Mouse (Mus musculus) embryonic fibroblast, embryonic 13.5 days (primary cell): Measurements from ENCODE around the gene Slc22a22. TPM values are rescaled to one million over a fixed set of nuclear protein-coding genes. Genes with fewer than 3 reads are reported as not detected.
"Not testable (repeated sequence)": the region's sequence is repeated elsewhere in the genome, so short reads cannot be mapped to it uniquely, and the experiment has no call there.

ENCODE experiments used
- H3K27ac ChIP-seq: 2 replicates; pipeline ENCODE4 v1.5.1; 2012; ENCODE audit warnings: low read length, control low read depth, inconsistent platforms; ENCODE audit not compliant: insufficient read depth
- H3K4me1 ChIP-seq: 2 replicates; pipeline ENCODE4 v1.6.1; 2011; ENCODE audit warnings: low read length; ENCODE audit not compliant: control insufficient read depth, insufficient read depth
- H3K4me3 ChIP-seq: 2 replicates; pipeline ENCODE4 v1.5.1; 2011; ENCODE audit warnings: mild to moderate bottlenecking, control low read depth, low read length; ENCODE audit not compliant: insufficient read depth
- CTCF ChIP-seq: IDR thresholded peaks from 2 replicates; pipeline ENCODE4 v1.5.1; 2011; ENCODE audit warnings: mild to moderate bottlenecking, control low read depth, low read length, moderate library complexity, borderline replicate concordance; ENCODE audit not compliant: insufficient read depth
- POLR2A ChIP-seq: IDR thresholded peaks from 2 replicates; pipeline ENCODE4 v1.6.1; 2011; ENCODE audit warnings: low read depth, mild to moderate bottlenecking, control low read depth, low read length, moderate library complexity
- polyA plus RNA-seq: library from polyadenylated mRNA; stranded (reverse); fragments of >200 nt; gene quantifications from 2 replicates; pipeline ENCODE4 v1.2.4, GENCODE M21; 2011; ENCODE audit warnings: low read depth; ENCODE audit not compliant: missing spikeins, insufficient read length

Slc22a22 gene
- polyA plus RNA-seq, 1 experiment = not detected

- H3K4me3 ChIP-seq = no peak overlapping the region
- TF ChIP-seq CTCF = no peak
- no peak for TF ChIP-seq POLR2A
- H3K4me1 ChIP-seq = no peaks in the 10 kb centered on the region
- no peak overlapping the region for H3K27ac ChIP-seq
Measured at GRCm38 (mm10) chr15:57278505-57278904, 198.9 kb downstream of the Slc22a22 start.

DNA sequence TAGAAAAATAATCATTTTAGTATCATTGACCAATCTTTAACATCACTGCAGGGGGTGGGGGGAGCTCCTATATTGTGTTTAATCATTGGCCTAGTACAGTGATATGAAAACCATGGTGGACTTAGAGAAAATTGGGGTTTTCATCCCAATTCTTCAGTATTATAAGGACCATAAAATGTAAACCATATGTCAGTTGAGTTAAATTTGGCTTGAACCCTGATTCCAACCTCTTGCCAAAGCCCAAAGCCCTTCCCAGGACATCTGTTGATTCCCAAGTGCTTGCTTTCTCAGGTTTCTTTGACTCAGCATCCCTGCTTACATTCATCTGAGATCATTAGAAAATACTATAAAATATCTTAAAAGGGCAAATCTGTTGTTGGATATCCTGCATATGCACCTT is 201.0 kb downstream of the Slc22a22 start:
- TF ChIP-seq POLR2A = no peak
- no peak for TF ChIP-seq CTCF
- Histone ChIP-seq H3K27ac (no peak overlapping the region), H3K4me1 (no peaks in the 10 kb centered on the region), H3K4me3 (no peak overlapping the region)

- H3K4me3 ChIP-seq, H3K27ac ChIP-seq: not testable (repeated sequence)
Measured at GRCm38 (mm10) chr15:57240061-57240460, 237.4 kb downstream of the Slc22a22 start.

GRCm38 (mm10) chr15:57230439-57230838 is 247.0 kb downstream of the Slc22a22 start:
- Histone ChIP-seq H3K4me3 (no peak overlapping the region), H3K27ac (no peak overlapping the region), H3K4me1 (no peaks in the 10 kb centered on the region)
- TF ChIP-seq POLR2A (no peak), CTCF (no peak)

More at GRCm38 (mm10) chr15:57240061-57240460, 237.4 kb downstream of the Slc22a22 start:
- not testable (repeated sequence) for H3K4me1 ChIP-seq

DNA sequence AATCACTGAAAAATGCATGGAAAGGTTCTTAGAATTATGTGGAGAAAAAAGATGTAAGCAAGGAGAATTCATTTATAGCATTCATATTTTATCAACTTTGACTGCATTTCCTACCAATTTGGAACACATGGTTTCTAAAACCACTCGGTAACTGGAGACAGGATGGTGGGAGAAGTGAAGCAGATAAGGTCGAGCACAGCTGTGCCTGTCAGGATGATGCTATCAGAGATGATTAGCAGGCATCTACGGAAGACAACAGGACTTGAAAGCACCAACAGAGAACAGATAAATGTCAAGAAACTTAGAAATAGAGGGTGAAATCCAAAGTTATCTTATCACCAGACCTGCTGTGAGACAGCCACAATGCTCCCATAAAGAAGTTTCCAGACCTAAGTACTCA is 272.1 kb downstream of the Slc22a22 start:
- TF ChIP-seq POLR2A = no peak
- no peak for TF ChIP-seq CTCF
- H3K4me3 ChIP-seq = no peak overlapping the region
- H3K27ac ChIP-seq = no peak overlapping the region
- no peaks in the 10 kb centered on the region for H3K4me1 ChIP-seq

GRCm38 (mm10) chr15:57204444-57204930 is 272.9 kb downstream of the Slc22a22 start:
- Histone ChIP-seq H3K4me1 (no peaks in the 10 kb centered on the region), H3K4me3 (no peak overlapping the region), H3K27ac (no peak overlapping the region)
- TF ChIP-seq CTCF = no peak
- no peak for TF ChIP-seq POLR2A
